Mouse (Mus musculus): ENCODE measurements around the gene P2ry10b.
A peak's percentile ranks its signal among the peaks of the same experiment; 100 is the strongest.

P2ry10b gene

DNA sequence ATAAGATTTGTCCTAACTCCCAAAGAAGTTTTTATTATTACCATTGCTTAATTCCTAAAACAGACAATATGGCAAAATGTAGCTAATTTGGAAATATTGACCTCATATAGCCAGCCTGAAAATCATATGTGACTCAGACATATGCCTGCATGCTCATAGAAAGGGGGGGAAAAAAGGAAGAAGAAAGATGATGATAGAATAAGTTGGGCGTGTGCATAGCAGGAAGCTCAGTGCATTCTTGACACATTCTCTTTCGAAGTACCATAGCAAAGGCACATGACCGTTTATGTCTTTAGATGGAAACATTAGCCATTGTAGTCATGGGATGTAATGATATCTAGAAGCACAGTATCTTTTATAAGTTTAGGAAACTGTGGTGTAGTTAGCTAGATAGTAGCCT is at the start of gene P2ry10b:
Gene P2ry10b (plus strand): TSS at position 247 of the 400 bp plus-strand sequence.
- no peak for ATAC-seq (ENCODE audit: low TSS enrichment)

DNA sequence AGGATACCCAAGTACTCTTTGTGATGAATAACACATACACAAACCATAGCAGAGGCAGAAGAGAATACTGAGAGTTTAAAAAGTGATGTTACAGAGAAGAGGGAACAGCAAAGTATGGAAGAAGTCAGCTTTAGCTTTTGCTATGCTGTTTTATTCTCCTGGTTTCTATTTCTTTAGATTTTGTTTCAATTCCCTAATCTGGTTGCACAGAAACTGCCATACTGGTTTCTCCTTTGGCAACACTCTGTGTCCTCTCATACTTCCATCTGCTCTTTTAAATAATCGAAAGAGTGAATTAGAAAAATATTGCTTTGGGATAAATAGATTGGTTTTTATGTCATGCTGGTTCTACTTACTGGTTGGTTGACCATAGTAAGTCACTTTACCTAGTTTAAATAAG is 32.4 kb upstream of the P2ry10b start:
- no peak for ATAC-seq (ENCODE audit: low TSS enrichment)

DNA sequence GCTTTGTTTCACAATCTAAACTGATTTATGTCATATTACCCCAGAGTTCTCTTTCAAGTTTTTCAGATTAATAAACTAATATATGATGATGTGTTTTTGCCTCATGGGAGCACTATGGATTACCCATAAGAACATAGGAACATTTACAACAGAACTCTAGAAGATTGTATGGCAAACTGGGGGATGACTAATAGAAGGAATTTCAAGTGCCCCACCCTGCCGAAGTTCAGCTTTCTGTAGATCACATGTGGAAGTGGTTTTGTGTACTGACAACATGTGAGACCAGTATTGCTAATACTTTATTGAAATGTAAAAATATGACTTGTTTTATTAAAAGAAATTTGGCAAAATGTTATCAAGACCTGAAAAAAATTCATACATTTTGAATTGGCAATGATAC is 31.7 kb upstream of the P2ry10b start:
- no peak for ATAC-seq (ENCODE audit: low TSS enrichment)

DNA sequence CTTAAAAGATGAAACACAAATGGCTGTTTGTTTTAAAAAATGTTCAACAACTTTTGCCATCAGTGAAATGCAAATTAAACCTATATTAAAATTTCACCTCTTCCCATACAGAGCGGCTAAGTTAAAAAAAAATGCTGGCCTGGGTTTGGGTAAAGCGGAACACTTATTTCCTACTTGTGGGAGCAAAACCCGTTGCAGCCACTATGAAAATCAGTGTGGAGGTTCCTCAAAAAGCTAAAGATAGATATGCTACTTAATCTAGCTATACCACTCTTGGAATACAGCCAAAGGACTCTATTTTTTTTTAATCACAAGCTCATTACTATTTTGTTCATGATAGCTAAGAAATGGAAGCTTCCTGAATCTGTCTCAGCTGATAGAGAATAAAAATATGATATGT is 5.5 kb upstream of the P2ry10b start:
- no peak for ATAC-seq (ENCODE audit: low TSS enrichment)

DNA sequence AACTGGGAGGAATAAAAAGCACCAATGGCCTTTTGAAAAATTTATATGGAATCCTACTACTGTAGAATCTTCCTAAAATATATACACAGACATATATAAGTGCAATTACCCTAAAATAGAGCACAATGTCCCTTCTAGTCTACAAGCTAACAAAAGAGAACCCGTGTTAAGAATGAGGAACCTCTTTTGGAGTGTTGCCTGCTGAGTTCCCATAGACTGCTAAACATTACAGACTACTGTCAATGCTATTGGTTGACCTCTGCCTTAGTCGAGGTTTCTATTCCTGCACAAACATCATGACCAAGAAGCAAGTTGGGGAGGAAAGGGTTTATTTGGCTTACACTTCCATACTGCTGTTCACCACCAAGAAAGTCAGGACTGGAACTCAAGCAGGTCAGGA is 4.8 kb upstream of the P2ry10b start:
- no peak for ATAC-seq (ENCODE audit: low TSS enrichment)

DNA sequence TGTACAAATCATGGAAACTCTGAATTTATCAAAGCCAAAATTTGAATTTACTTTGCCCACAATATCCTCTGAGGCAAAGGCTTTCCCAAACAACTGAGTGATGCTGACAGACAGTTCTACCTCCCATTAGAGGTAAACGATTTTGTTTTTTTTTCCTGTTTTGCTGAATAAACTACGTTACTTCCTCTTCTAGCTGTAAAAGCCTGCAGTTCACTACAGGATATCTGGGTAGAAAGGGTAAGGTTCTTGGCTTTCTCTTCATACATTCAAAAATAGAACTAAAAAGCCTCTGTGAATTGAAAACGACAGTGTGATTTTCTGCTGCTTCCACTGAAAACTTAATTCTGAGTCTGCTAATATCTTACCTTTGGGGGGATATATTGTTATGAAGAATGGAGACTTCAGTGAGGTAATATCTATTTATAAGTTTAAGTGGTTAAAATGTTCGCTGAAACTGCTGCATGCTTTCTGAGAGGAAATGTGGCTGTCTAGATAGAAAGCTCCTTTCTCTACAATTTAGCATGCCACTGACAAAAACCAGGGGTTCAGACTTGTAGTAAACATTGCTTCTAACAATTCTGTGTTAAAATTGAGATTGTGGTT is 765 bp downstream of the P2ry10b start:
- no peak for ATAC-seq (ENCODE audit: low TSS enrichment)

DNA sequence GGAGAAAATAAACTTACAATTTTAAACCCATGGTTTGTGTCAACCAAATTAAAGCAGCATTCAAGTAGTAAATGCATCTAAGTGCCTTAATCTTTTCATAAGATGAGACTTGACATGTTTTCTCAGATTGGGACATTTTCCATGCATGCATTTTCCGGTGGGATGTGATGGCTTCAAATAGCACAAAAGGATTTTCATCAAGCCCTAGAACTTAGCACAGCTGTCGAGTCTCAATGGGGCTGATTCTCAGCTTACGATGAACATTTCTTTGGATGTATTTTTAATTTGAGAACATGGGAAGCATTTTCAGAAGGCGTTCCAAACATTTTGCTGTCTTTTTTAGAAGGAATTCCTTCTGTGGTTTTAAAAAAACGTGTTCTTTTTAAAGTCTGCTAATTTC is 1.3 kb downstream of the P2ry10b start:
- peak; percentile 34 for ATAC-seq (ENCODE audit: low TSS enrichment)

DNA sequence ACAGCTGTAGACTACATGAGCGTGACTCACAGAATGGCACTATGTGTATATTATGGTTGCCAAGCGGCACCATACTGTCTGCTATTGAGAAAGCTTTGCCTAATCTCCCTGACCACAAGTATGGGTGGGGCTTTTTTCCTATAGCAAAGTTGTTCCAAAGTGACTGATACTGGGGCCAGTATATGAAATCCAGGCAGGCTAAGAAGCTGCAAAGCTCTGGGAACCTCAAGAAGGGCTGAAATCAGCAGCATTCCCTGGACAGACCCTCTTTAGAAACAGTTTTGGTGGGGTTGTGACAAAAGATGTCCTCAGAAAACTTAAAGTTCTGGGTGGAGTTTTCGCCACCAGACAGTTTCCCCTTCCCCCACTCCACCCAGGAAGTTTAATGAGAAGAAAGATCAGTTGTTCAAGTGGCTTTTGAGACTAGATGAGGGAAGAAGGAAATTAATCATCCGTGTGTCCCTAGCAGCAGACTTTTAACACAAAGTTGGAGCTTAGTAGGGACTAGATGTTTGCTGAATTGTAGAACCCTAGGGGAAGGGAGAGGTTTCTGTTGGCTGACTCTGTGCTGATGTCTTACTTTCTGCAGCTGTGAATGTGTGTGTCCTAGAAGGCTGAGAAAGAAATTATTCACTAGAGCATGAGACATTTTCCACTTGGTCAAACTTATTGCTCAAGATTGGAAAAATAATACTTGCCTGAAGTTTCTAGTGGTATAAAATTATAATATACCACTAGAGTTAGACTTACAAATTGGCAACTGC is 2.2 kb downstream of the P2ry10b start:
- no peak; the same call in 1 of the 2 replicates for ATAC-seq (ENCODE audit: low TSS enrichment)

DNA sequence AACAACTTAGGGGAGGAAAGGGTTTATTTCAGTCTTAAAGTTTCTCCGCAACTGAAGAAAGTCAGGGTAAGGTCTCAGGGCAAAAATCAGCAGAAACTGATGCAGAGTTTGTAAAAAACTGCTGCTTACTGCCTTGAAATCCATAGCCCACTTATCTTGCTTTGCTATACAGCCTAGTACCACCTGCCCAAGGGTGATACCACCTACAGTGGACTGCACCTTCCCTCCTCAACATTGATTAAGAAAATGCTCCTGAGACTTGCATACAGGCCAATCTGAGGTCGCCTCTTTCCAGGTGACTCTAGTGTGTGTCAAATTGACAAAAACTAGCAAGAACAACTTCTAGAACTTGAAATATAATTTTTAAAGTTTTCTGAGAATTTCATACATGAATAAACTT is 7.3 kb downstream of the P2ry10b start:
- ATAC-seq (ENCODE audit: low TSS enrichment), result no peak

DNA sequence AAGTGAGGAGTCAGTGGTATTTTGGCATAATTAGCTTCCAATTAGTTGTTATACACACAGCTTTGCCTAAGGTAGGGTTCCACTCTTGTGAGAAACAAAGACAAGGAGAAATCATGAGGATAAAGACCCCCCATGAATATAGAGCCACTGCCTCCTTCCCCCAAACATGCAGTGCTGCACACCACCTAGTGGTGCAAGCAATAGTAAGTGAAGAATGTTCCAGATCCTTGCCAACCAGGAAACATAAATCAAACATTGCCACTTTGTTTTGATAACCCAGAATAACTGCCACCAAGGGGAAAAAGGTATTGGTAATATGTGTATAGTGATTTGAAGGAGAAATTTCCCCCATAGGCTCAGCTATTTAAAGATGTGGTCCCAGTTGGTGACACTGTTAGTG is 11.8 kb downstream of the P2ry10b start:
- no peak for ATAC-seq (ENCODE audit: low TSS enrichment)

DNA sequence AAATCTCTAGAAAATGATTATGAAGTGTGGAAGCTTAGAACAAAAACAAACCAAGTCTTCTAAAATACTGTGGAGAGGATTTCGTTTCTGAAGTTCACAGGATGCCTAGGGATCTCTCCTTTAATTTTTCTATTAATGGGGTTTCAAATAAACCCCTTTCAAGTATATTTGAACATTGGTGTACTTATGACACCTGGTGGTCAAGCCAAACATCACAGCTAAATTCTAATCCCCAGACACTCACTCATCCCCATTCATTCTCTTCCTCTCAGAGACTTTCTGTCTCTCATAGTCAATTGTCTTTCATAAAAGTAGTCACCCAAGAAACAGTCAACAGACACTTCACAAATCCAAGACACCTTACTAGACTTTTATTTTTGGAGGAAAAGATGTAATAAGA is 19.6 kb downstream of the P2ry10b start:
- no peak for ATAC-seq (ENCODE audit: low TSS enrichment)

DNA sequence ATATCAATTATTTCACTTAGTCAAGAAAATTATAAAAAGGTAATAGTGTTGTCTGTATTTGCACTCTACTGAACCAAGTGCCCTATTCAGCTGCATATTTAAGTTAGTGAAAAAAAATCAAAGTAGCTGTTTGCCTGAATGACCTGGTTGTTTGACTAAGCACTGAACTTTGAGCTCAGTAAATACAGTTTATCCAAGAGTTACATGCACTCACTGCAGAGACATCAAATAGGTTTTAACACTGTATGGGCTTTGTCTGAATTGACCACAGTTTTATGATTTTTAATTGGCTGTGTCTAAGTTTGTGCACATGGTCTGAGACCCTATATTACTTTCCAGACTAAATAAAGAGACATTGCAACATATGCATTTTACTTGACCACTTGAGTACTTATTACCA is 20.4 kb downstream of the P2ry10b start:
- ATAC-seq (ENCODE audit: low TSS enrichment), result no peak

DNA sequence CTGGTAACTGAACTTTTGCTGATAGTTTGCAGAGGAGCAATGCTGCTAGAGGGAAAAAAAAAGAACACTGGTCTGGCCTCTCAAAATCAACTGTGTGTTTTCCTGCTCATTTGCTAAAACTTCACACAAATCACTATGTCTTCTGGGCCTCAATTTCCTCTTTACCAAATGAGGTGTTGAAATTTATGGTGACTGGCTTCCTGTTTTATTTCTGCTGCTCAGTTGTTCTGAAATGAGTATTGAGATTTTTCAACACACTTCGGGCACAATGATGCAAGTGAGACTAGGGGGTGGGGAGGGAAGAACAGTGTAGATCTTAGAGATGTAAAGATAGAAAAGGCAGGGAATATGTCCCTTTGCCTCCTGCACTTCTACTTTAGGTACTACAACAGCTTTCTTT is 30.0 kb downstream of the P2ry10b start:
- ATAC-seq (ENCODE audit: low TSS enrichment), result no peak

DNA sequence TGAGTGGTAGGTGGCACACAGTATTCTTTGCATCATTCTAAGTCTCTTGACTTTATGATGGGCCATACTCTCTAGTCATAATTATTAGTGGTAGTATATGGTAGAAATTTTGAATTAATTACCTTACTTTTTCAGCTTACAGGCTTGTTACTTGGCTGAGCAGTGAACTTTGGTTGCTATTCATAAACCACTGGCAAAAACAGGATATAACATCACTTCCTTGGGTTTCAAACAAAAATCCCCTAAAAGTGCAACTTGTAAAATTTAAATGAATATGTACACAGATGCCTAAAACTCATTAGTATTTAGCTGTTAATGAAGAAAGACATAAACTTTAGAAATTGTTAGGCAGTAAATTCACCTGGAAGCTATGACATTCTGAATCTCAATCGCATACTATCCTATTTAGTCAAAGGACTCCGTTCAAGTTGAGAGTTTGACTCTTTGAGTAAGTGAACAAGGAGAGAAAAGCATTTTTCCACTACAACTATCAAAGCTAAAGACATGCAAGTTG is 68.9 kb downstream of the P2ry10b start:
- no peak for ATAC-seq (ENCODE audit: low TSS enrichment)
